Mouse (Mus musculus) G1E (cell line): ENCODE results near the gene Gm49416.

Experiments used
- CTCF ChIP-seq: IDR thresholded peaks from 2 replicates; pipeline ENCODE4 v1.5.1; 2012; ENCODE audit warnings: low read depth, low read length, inconsistent platforms, mixed read lengths
- GATA1 ChIP-seq: IDR thresholded peaks from 2 replicates; pipeline ENCODE4 v1.6.1; 2012; ENCODE audit warnings: borderline replicate concordance, low read length, inconsistent platforms, mixed read lengths
- POLR2AphosphoS5 ChIP-seq: IDR thresholded peaks from 2 replicates; pipeline ENCODE4 v1.6.1; 2012; ENCODE audit warnings: low read depth, low read length, inconsistent platforms; ENCODE audit not compliant: insufficient replicate concordance
- TAL1 ChIP-seq: conservative IDR thresholded peaks from 2 replicates; pipeline ENCODE4 v1.6.1; 2012; ENCODE audit warnings: low read depth, low read length, inconsistent platforms, mixed read lengths

- TF ChIP-seq CTCF (no peak), POLR2AphosphoS5 (no peak), GATA1 (no peak), TAL1 (no peak)
These were observed 4.4 kb downstream of the Gm49416 start, which contains the start of gene Ints5 for GRCm38 (mm10) chr19:8892829-8893766.
